Mouse (Mus musculus): Measurements from ENCODE around the gene Calm3. TPM values are rescaled to one million over a fixed set of nuclear protein-coding genes. Genes with fewer than 3 reads are reported as not detected.

Gene Calm3
- polyA plus RNA-seq, 1 experiment from 2014 or later, result 237 TPM

GRCm38 (mm10) chr7:16940292-16940691, 16.4 kb upstream of the Calm3 start:
- no peak for ATAC-seq
- POLR2A ChIA-PET, result no interaction called here
- no peaks in the 10 kb centered on the region for H3K27me3 ChIP-seq
- CTCF ChIA-PET, result interaction anchor here (1.6 to 2.4 kb wide), 2 partner anchors 10 to 61 kb away, joined by 4 to 17 read pairs; no protein-coding TSS in a partner anchor
- no peak for DNase-seq (ENCODE audit: low read depth, low spot score)
- in situ Hi-C loops (cut with MboI; ENCODE audit: low pct_unique_long_range_greater_than_20kb), result no loop called here
- no peak for TF ChIP-seq CTCF (IDR thresholded peaks at IDR 0.05)

GRCm38 (mm10) chr7:16938117-16938791, 14.3 kb upstream of the Calm3 start:
- DNase-seq (ENCODE audit: low read depth, low spot score) (no peak), ATAC-seq (no peak)
- H3K27me3 ChIP-seq, result no peaks in the 10 kb centered on the region
- in situ Hi-C loops (cut with MboI; ENCODE audit: low pct_unique_long_range_greater_than_20kb), result no loop called here
- TF ChIP-seq CTCF (IDR thresholded peaks at IDR 0.05), result no peak
- ChIA-PET CTCF (no interaction called here), POLR2A (no interaction called here)

GRCm38 (mm10) chr7:16937312-16937711, 13.4 kb upstream of the Calm3 start:
- POLR2A ChIA-PET, result no interaction called here
- TF ChIP-seq CTCF (IDR thresholded peaks at IDR 0.05), result no peak
- in situ Hi-C loops (cut with MboI; ENCODE audit: low pct_unique_long_range_greater_than_20kb), result no loop called here
- DNase-seq (ENCODE audit: low read depth, low spot score), result no peak
- no peaks in the 10 kb centered on the region for H3K27me3 ChIP-seq
- ATAC-seq, result no peak
- CTCF ChIA-PET, result no interaction called here

GRCm38 (mm10) chr7:16932704-16933577, 9.0 kb upstream of the Calm3 start:
- no peak for ATAC-seq
- no peaks in the 10 kb centered on the region for H3K27me3 ChIP-seq
- POLR2A ChIA-PET, result no interaction called here
- peak; percentile 51 for TF ChIP-seq CTCF (IDR thresholded peaks at IDR 0.05)
- no peak for DNase-seq (ENCODE audit: low read depth, low spot score)
- CTCF ChIA-PET, result interaction anchor here (0.6 to 10.9 kb wide), 16 partner anchors 9 to 141 kb away, joined by 3 to 64 read pairs (median 3); partner anchors contain the start of genes Pnmal2, Ppp5c and Psg16
- in situ Hi-C loops (cut with MboI; ENCODE audit: low pct_unique_long_range_greater_than_20kb), result no loop called here

GRCm38 (mm10) chr7:16931968-16932627, 8.2 kb upstream of the Calm3 start:
- POLR2A ChIA-PET, result no interaction called here
- TF ChIP-seq CTCF (IDR thresholded peaks at IDR 0.05), result peak; percentile 84
- in situ Hi-C loops (cut with MboI; ENCODE audit: low pct_unique_long_range_greater_than_20kb), result no loop called here
- ATAC-seq, result peak; percentile 72
- CTCF ChIA-PET, result interaction anchor here (0.9 to 10.9 kb wide), 12 partner anchors 10 to 141 kb away, joined by 3 to 64 read pairs (median 3); partner anchors contain the start of gene Psg16
- no peaks in the 10 kb centered on the region for H3K27me3 ChIP-seq
- DNase-seq (ENCODE audit: low read depth, low spot score), result no peak

- ChIA-PET CTCF (interaction anchor here (0.6 to 10.9 kb wide), 6 partner anchors 19 to 135 kb away, joined by 3 to 64 read pairs (median 8); no protein-coding TSS in a partner anchor), POLR2A (no interaction called here)
- ATAC-seq (peak; percentile 66), DNase-seq (ENCODE audit: low read depth, low spot score) (no peak)
- TF ChIP-seq CTCF (IDR thresholded peaks at IDR 0.05), result peak; percentile 83
- in situ Hi-C loops (cut with MboI; ENCODE audit: low pct_unique_long_range_greater_than_20kb), result no loop called here
- H3K27me3 ChIP-seq, result no peaks in the 10 kb centered on the region
Observed at GRCm38 (mm10) chr7:16930850-16931249, 6.9 kb upstream of the Calm3 start.

GRCm38 (mm10) chr7:16928341-16928740, 4.4 kb upstream of the Calm3 start:
- TF ChIP-seq CTCF (IDR thresholded peaks at IDR 0.05), result no peak
- in situ Hi-C loops (cut with MboI; ENCODE audit: low pct_unique_long_range_greater_than_20kb), result no loop called here
- DNase-seq (ENCODE audit: low read depth, low spot score), result no peak
- CTCF ChIA-PET, result interaction anchor here (1.4 to 10.9 kb wide), 4 partner anchors 21 to 122 kb away, joined by 3 to 64 read pairs (median 6); no protein-coding TSS in a partner anchor
- ATAC-seq, result no peak
- H3K27me3 ChIP-seq, result no peaks in the 10 kb centered on the region
- POLR2A ChIA-PET, result no interaction called here

- ChIA-PET CTCF (interaction anchor here (1.2 to 1.8 kb wide), 2 partner anchors 9 to 49 kb away, joined by 3 to 6 read pairs; no protein-coding TSS in a partner anchor), POLR2A (no interaction called here)
- no peak for TF ChIP-seq CTCF (IDR thresholded peaks at IDR 0.05)
- in situ Hi-C loops (cut with MboI; ENCODE audit: low pct_unique_long_range_greater_than_20kb), result no loop called here
- DNase-seq (ENCODE audit: low read depth, low spot score) (no peak), ATAC-seq (no peak)
- H3K27me3 ChIP-seq, result no peaks in the 10 kb centered on the region
Observed at GRCm38 (mm10) chr7:16923283-16924036, 454 bp downstream of the Calm3 start.

GRCm38 (mm10) chr7:16922360-16922973, 1.4 kb downstream of the Calm3 start:
- ATAC-seq (no peak), DNase-seq (ENCODE audit: low read depth, low spot score) (no peak)
- ChIA-PET POLR2A (interaction anchor here (0.9 kb wide), 1 partner anchor 17 kb away, joined by 3 read pairs; no protein-coding TSS in a partner anchor), CTCF (interaction anchor here (0.7 to 1.8 kb wide), 4 partner anchors 8 to 22 kb away, joined by 3 to 6 read pairs (median 4); no protein-coding TSS in a partner anchor)
- TF ChIP-seq CTCF (IDR thresholded peaks at IDR 0.05), result no peak
- in situ Hi-C loops (cut with MboI; ENCODE audit: low pct_unique_long_range_greater_than_20kb), result no loop called here
- no peaks in the 10 kb centered on the region for H3K27me3 ChIP-seq
